Mouse (Mus musculus) ES-E14 (cell line): ENCODE measurements at regions not wholly inside any gene's neighbourhood (a gene's known extent, or its start where the extent isn't known, plus 50 kb on each side); places are given as distances from the start of the nearest gene placed in this dataset.
A peak's percentile ranks its signal among the peaks of the same experiment; 100 is the strongest.

ENCODE experiments used
- CHD2 ChIP-seq: IDR thresholded peaks from 2 replicates; pipeline ENCODE4 v1.6.1; 2014; ENCODE audit warnings: mild to moderate bottlenecking, low read depth, low read length, inconsistent platforms
- HCFC1 ChIP-seq: IDR thresholded peaks from 2 replicates; pipeline ENCODE4 v1.6.1; 2012; ENCODE audit warnings: low read length, inconsistent platforms, borderline replicate concordance; ENCODE audit not compliant: insufficient read depth
- MAFK ChIP-seq: IDR thresholded peaks from 2 replicates; pipeline ENCODE4 v1.6.1; 2014; ENCODE audit warnings: mild to moderate bottlenecking, low read depth, low read length, inconsistent platforms; ENCODE audit not compliant: insufficient read depth
- ZC3H11A ChIP-seq: IDR thresholded peaks from 2 replicates; pipeline ENCODE4 v1.6.1; 2012; ENCODE audit warnings: low read depth, mild to moderate bottlenecking, inconsistent platforms, low read length, borderline replicate concordance
- ZNF384 ChIP-seq: IDR thresholded peaks from 2 replicates; pipeline ENCODE4 v1.6.1; 2012; ENCODE audit warnings: low read depth, low read length, inconsistent platforms

GRCm38 (mm10) chr7:36236673-36237072 lies 433.9 kb upstream of the Zfp507 start:
- TF ChIP-seq MAFK (no peak), CHD2 (no peak), ZNF384 (no peak), HCFC1 (no peak), ZC3H11A (0 out of 2 replicates have a peak, but pooled peaks have one; percentile 34)
